In genomic region chr1:166142369-166142768, GRCm38 (mm10) we compare ENCODE assay signal across 22 mouse cellular contexts. TPM values are rescaled to one million over a fixed set of nuclear protein-coding genes. Genes with fewer than 3 reads are reported as not detected.
"Had no signal": no experiment of that assay in that cellular context is flagged by ENCODE, and none has a peak within 500 bp of the region (broad histone marks: within the 10 kb centered on the region; RNA-seq: fewer than 3 reads in every experiment).

No protein-coding gene starts in this region.

- H3K4me3 ChIP-seq: kidney, embryonic 15.5 days; left cerebral cortex, adult 2 months; liver, embryonic 13.5 days; stomach, embryonic 15.5 days had no signal

- H3K4me1 ChIP-seq: stomach, embryonic 15.5 days had no signal

- H3K4me2 ChIP-seq: kidney, embryonic 15.5 days; liver, embryonic 13.5 days; midbrain, embryonic 11.5 days; stomach, embryonic 15.5 days had no signal

- H3K27ac ChIP-seq: kidney, embryonic 15.5 days; left cerebral cortex, adult 2 months; liver, embryonic 13.5 days; stomach, embryonic 15.5 days had no signal

- H3K36me3 ChIP-seq: kidney, embryonic 15.5 days; liver, embryonic 13.5 days; stomach, embryonic 15.5 days had no signal

- DNase-seq: kidney, postnatal 10 days; kidney, postnatal 36 days; layer of hippocampus, postnatal 36 days; liver, embryonic 13.5 days; lung, adult 2 months; lung, postnatal 14 days; lung, postnatal 4 days; midbrain, embryonic 14.5 days; spleen, adult 18-20 months; thymus, postnatal 25 days had no signal

- H3K27me3 ChIP-seq: kidney, embryonic 15.5 days; liver, embryonic 13.5 days; stomach, embryonic 15.5 days had no signal

- H3K9ac ChIP-seq: kidney, embryonic 15.5 days; liver, embryonic 13.5 days; stomach, embryonic 15.5 days had no signal

- H3K9me3 ChIP-seq: kidney, embryonic 15.5 days; liver, embryonic 13.5 days; stomach, embryonic 15.5 days had no signal

RNA-seq across cellular contexts. Expression of gene Gpa33, which starts 12.3 kb away (rescaled TPM):
- total RNA-seq: layer of hippocampus, postnatal 10 days; layer of hippocampus, postnatal 36 days; left cerebral cortex, adult 2 months; left cerebral cortex, postnatal 10 days; left cerebral cortex, postnatal 36 days; liver, adult 2 months; megakaryocyte progenitor cell, adult 5-6 weeks; megakaryocyte-erythroid progenitor cell, adult 5-6 weeks; midbrain, postnatal 0 days had no signal
- polyA plus RNA-seq: liver, embryonic 13.5 days; midbrain, embryonic 14.5 days; neural tube, embryonic 14.5 days had no signal

RNA-seq across cellular contexts. Expression of gene Dusp27, which starts 14.6 kb away (rescaled TPM):
- total RNA-seq: layer of hippocampus, postnatal 36 days; liver, adult 2 months; megakaryocyte progenitor cell, adult 5-6 weeks; megakaryocyte-erythroid progenitor cell, adult 5-6 weeks had no signal
- polyA plus RNA-seq: liver, adult 2 months had no signal
